Mouse (Mus musculus) midbrain, postnatal 0 days (tissue): ENCODE results near the gene H2-Ab1. TPM values are rescaled to one million over a fixed set of nuclear protein-coding genes. Genes with fewer than 3 reads are reported as not detected.

Experiments used
- ATAC-seq: fragments of 200-750 bp; cut with Nextera tagmentation; 2 replicates; pipeline ENCODE4 v1.8.0; 2017; ENCODE audit warnings: moderate number of reproducible peaks, mild to moderate bottlenecking, moderate TSS enrichment, moderate library complexity; ENCODE audit not compliant: low FRiP score
- DNase-seq: peaks from one replicate; pipeline ENCODE4 v3.0.0-alpha.2; 2015; ENCODE audit warnings: low spot score
- H3K27ac ChIP-seq: fragments of 300-500 bp; sonication (generic); 2 replicates; pipeline ENCODE4 v1.5.1; 2014; ENCODE audit warnings: low read depth, mild to moderate bottlenecking, low read length, mixed read lengths
- H3K27me3 ChIP-seq: fragments of 300-500 bp; sonication (generic); 2 replicates; pipeline ENCODE4 v1.6.1; 2014; ENCODE audit warnings: low read length, control low read depth, mixed read lengths; ENCODE audit not compliant: insufficient read depth
- H3K36me3 ChIP-seq: fragments of 300-500 bp; sonication (generic); 2 replicates; pipeline ENCODE4 v1.6.1; 2014; ENCODE audit warnings: low read length, control low read depth, mixed read lengths; ENCODE audit not compliant: insufficient read depth
- H3K4me1 ChIP-seq: fragments of 300-500 bp; sonication (generic); 2 replicates; pipeline ENCODE4 v1.6.1; 2014; ENCODE audit warnings: mild to moderate bottlenecking, control low read depth, antibody characterized with exemption, low read length, mixed read lengths; ENCODE audit not compliant: insufficient read depth
- H3K4me2 ChIP-seq: fragments of 300-500 bp; sonication (generic); 2 replicates; pipeline ENCODE4 v1.6.1; 2014; ENCODE audit warnings: low read depth, mild to moderate bottlenecking, low read length, mixed read lengths; ENCODE audit not compliant: poor library complexity, severe bottlenecking
- H3K4me3 ChIP-seq: fragments of 300-500 bp; sonication (generic); 2 replicates; pipeline ENCODE4 v1.5.1; 2014; ENCODE audit warnings: low read depth, mild to moderate bottlenecking, low read length, moderate library complexity
- H3K9ac ChIP-seq: fragments of 300-500 bp; sonication (generic); replicated peaks from 2 replicates; pipeline ENCODE4 v1.6.1; 2014; ENCODE audit warnings: mild to moderate bottlenecking, low read length, moderate library complexity, mixed read lengths; ENCODE audit not compliant: poor library complexity, severe bottlenecking
- H3K9me3 ChIP-seq: fragments of 300-500 bp; sonication (generic); 2 replicates; pipeline ENCODE4 v1.6.1; 2016; ENCODE audit warnings: low read length, control low read depth
- CTCF ChIP-seq: IDR thresholded peaks from 2 replicates; pipeline ENCODE4 v1.5.1; 2016; ENCODE audit warnings: antibody characterized with exemption, mild to moderate bottlenecking
- WGBS: fragments of 180-500 bp; shearing (Covaris S2); extraction: QIAGEN DNeasy Blood & Tissue Kit; methylation state at CpG from one replicate; pipeline ENCODE4 v1.1.7; 2014; 5-methylcytosine and 5-hydroxymethylcytosine counted together
- polyA plus RNA-seq: library from polyadenylated mRNA; unstranded; fragments of >200 nt; fragmentation: Nextera tagmentation; extraction: Ambion mirVana; gene quantifications from 2 replicates; pipeline ENCODE4 v1.2.1, GENCODE M21; 2015
- total RNA-seq: library from RNA; depleted of rRNA; stranded (reverse); fragments of >200 nt; gene quantifications from 2 replicates; pipeline ENCODE4 v1.2.3, GENCODE M21; 2014

The H2-Ab1 gene
- total and polyA plus RNA-seq, 2 experiments from 2014 or later, result 1.4 to 1.5 TPM

DNA sequence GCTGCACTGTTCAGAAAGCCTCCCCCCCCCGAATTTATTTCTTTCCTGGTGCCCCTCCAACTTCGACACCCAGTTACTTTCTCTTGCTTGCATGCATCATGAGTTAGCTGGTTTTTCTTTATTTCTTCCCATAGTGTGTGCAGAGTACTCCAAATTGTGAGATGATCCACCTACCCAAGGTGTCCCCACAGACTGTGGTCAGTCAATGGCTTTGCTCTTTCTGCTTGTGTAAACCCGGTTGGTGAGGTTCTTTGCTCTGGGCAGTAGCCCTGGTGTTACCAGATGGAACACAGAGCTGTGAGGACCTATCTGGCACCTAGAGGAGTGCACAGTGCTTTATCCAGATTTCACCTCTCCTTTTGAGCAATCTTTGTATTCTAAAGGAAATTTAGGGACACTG lies 30.6 kb downstream of the H2-Ab1 start:
- no peaks in the 10 kb centered on the region for H3K4me1 ChIP-seq
- H3K4me3 ChIP-seq, result no peak overlapping the region
- no peak overlapping the region for H3K27ac ChIP-seq
- H3K9me3 ChIP-seq, result no peaks in the 10 kb centered on the region
- H3K9ac ChIP-seq, result no peak overlapping the region
- ATAC-seq, result no peak
- TF ChIP-seq CTCF, result no peak
- no peak overlapping the region for H3K4me2 ChIP-seq
- no peaks in the 10 kb centered on the region for H3K36me3 ChIP-seq
- DNase-seq, result no peak
- no peaks in the 10 kb centered on the region; the same call in 1 of the 2 replicates for H3K27me3 ChIP-seq
- 80% methylated on average over 3 of the region's 3 CpGs for WGBS

DNA sequence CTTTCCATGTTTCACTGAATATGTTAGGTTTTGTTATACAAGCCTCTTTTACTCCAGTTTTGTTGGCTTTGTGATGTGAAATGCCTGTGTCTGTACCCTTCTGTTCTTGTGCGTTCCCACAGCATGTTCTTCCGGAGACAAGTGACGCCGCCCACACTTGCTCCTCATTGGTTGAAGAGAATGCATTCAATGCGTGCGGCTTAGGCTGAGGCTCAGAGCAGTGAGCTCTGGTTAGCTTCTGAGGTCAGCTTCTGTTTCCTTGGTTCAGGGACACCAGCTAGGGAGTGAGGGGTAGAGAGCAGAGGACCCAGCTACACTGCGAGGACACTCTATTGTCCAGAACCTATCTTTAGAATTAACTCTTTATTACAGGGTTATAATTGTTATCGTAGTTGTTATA lies 34.1 kb downstream of the H2-Ab1 start:
- no peaks in the 10 kb centered on the region for H3K36me3 ChIP-seq
- no peak overlapping the region for H3K27ac ChIP-seq
- 13% methylated on average over 8 of the region's 8 CpGs for WGBS
- no peak for TF ChIP-seq CTCF
- no peak overlapping the region for H3K4me3 ChIP-seq
- H3K9ac ChIP-seq, result no peak overlapping the region
- no peaks in the 10 kb centered on the region; the same call in 1 of the 2 replicates for H3K4me1 ChIP-seq
- ATAC-seq (peak; percentile 92), DNase-seq (peak; percentile 91)
- H3K9me3 ChIP-seq, result no peaks in the 10 kb centered on the region
- H3K27me3 ChIP-seq, result no peaks in the 10 kb centered on the region; the same call in 1 of the 2 replicates
- H3K4me2 ChIP-seq, result no peak overlapping the region

DNA sequence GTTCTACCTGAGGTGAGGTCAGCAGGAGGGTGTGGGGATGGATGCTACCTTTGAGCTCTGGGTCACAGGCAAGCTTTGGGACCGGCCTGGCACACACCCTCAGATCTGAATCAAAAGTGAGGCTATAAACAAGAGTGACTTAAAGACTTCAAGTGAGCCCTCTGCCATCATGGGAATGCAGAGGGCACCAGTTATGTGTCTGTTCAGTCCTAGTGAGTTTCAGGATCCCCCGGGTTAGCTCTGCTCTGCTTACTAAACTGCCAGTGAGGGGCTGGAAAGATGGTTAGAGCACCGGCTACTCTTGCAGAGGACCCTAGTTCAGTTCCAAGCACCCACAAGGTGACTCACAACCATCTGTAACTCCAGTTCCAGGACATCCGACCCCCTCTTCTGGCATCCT lies 35.1 kb downstream of the H2-Ab1 start:
- WGBS, result 96% methylated on average over 4 of the region's 4 CpGs

DNA sequence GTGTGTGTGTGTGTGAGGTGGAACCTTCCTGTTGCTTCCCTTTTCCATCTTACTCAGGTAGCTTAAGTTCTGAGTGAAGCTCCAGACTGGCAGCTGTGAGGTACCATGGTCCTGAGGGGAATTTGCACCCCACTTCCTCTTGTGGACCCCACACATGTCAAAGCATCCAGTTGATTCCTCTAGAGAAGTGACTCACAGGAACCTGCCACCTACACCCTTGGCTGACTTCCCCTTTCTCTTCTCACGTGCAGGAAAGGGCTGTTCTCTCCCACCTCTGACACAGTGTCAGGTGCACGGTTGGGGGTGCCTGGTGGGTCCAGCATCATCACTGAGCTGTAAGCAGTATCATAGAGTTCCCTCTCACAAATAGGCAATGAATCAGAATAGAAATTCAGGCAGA lies 36.0 kb downstream of the H2-Ab1 start:
- ATAC-seq, result no peak
- no peak overlapping the region for H3K4me3 ChIP-seq
- no peak for TF ChIP-seq CTCF
- no peak overlapping the region for H3K9ac ChIP-seq
- DNase-seq, result no peak
- no peaks in the 10 kb centered on the region for H3K9me3 ChIP-seq
- 48% methylated on average over 2 of the region's 2 CpGs for WGBS
- no peak overlapping the region for H3K4me2 ChIP-seq
- H3K27ac ChIP-seq, result no peak overlapping the region
- H3K27me3 ChIP-seq, result no peaks in the 10 kb centered on the region; the same call in 1 of the 2 replicates
- H3K36me3 ChIP-seq, result no peaks in the 10 kb centered on the region
- no peaks in the 10 kb centered on the region; the same call in 1 of the 2 replicates for H3K4me1 ChIP-seq

More for the DNA sequence above, 35.1 kb downstream of the H2-Ab1 start:
- H3K36me3 ChIP-seq, result no peaks in the 10 kb centered on the region
- DNase-seq, result no peak
- no peak overlapping the region for H3K4me3 ChIP-seq
- TF ChIP-seq CTCF, result no peak
- no peak overlapping the region for H3K4me2 ChIP-seq
- H3K27ac ChIP-seq, result no peak overlapping the region
- no peak overlapping the region for H3K9ac ChIP-seq
- ATAC-seq, result no peak
- no peaks in the 10 kb centered on the region; the same call in 1 of the 2 replicates for H3K27me3 ChIP-seq
- no peaks in the 10 kb centered on the region; the same call in 1 of the 2 replicates for H3K4me1 ChIP-seq
- H3K9me3 ChIP-seq, result no peaks in the 10 kb centered on the region

DNA sequence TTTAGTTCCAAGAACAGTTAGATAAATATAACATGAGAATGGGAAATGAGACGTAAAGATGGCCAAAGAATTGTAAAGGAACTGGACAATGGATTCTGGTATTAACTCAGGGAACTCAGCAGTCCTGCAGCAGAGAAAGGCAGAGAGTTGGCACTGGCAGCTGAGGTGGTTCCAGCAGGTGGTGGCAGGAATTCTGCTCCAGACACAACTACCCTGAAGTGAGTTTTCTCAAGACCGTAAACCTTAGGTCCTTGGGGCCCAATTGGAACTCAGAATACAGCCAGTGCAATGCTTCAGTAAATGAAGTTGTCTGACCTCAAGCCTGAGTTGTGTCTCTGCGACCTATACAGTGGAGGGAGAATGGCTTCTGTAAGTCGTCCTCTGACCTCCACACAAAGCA lies 36.8 kb downstream of the H2-Ab1 start:
- TF ChIP-seq CTCF, result no peak
- Histone ChIP-seq H3K36me3 (no peaks in the 10 kb centered on the region), H3K4me1 (no peaks in the 10 kb centered on the region; the same call in 1 of the 2 replicates), H3K9me3 (no peaks in the 10 kb centered on the region), H3K27ac (no peak overlapping the region), H3K9ac (no peak overlapping the region), H3K4me2 (no peak overlapping the region), H3K4me3 (no peak overlapping the region), H3K27me3 (no peaks in the 10 kb centered on the region; the same call in 1 of the 2 replicates)
- ATAC-seq, result no peak
- WGBS, result 67% methylated on average over 4 of the region's 4 CpGs
- DNase-seq, result no peak

DNA sequence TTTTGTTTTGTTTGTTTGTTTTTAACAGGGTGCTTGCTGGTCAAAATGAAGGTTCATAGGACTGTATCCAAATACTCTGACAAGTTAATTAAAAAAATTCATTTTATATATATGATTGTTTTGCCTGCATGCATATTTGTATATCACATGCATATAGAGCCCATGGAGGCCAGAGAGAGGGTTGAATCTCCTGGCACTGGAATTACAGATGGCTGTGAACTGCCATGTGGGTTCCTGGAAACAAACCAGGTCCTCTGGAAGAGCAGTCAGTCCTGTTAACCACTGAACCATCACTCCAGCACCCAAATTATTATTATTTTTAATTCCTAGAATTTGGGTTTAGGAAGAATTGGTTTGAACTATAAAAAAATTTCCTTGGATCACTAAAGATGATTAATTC lies 37.8 kb downstream of the H2-Ab1 start:
- no peak for ATAC-seq
- H3K9ac ChIP-seq, result no peak overlapping the region

More for the DNA sequence above, 37.8 kb downstream of the H2-Ab1 start:
- Histone ChIP-seq H3K4me3 (no peak overlapping the region), H3K9me3 (no peaks in the 10 kb centered on the region), H3K27ac (no peak overlapping the region), H3K4me1 (no peaks in the 10 kb centered on the region; the same call in 1 of the 2 replicates), H3K27me3 (no peaks in the 10 kb centered on the region; the same call in 1 of the 2 replicates), H3K4me2 (no peak overlapping the region), H3K36me3 (no peaks in the 10 kb centered on the region)
- no peak for TF ChIP-seq CTCF
- no peak for DNase-seq
